Mouse (Mus musculus): ENCODE results near the gene Serpina3b.

GRCm38 (mm10) chr12:104114921-104115579 lies 12.7 kb upstream of the Serpina3b start:
- TF ChIP-seq CTCF (IDR thresholded peaks at IDR 0.05; ENCODE audit: borderline replicate concordance, extremely low read depth, insufficient read depth, insufficient read length), result no peak
- no peak for TF ChIP-seq POLR2A (IDR thresholded peaks at IDR 0.05; ENCODE audit: borderline replicate concordance, extremely low read depth, insufficient read depth, insufficient read length, poor library complexity, severe bottlenecking)
